Mouse (Mus musculus): Measurements from ENCODE around the gene Il4i1. TPM values are rescaled to one million over a fixed set of nuclear protein-coding genes. Genes with fewer than 3 reads are reported as not detected.

Gene Il4i1
- polyA plus RNA-seq, 1 experiment: 14.8 TPM

DNA sequence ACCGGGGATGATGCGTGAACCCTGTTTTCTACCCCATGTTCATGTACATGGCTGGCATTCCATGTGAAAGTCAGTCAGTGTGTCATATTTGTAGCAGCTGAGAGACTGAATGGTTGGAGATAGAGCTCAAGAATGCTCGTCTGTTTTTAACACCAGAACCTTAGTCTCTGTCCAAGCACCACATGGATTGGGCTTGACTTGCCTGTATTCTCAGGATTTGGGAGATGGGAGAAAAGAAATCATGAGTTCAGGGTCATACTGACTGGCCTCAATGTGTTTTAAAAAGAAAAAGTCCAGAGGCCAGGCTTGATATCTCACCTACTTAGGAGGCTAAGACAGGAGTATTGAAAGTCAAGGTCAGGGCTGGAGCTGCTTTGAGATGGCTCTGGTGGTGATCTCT lies 1.3 kb downstream of the Il4i1 start:
- 12% methylated on average over 3 of the region's 3 CpGs for WGBS
- DNase-seq (ENCODE audit: low read depth, low spot score): no peak

DNA sequence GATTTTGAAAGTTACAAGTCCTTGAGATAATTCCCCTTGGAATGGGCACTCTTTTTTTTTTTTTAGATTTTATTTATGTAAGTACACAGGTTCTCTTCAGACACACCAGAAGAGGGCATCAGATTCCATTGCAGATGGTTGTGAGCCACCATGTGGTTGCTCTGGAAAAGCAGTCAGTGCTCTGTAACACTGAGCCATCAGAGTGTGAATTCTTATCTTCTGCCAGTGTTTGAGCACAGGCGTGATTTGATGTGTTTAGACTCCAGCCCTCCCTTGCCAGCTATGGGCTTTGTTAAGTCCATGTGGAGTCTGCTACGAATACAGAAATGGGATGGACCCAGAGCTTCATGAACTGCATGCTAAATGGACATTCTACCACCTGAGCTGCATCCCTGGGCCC lies 2.0 kb downstream of the Il4i1 start:
- no peak for DNase-seq (ENCODE audit: low read depth, low spot score)
- 5% methylated on average over 2 of the region's 2 CpGs for WGBS

DNA sequence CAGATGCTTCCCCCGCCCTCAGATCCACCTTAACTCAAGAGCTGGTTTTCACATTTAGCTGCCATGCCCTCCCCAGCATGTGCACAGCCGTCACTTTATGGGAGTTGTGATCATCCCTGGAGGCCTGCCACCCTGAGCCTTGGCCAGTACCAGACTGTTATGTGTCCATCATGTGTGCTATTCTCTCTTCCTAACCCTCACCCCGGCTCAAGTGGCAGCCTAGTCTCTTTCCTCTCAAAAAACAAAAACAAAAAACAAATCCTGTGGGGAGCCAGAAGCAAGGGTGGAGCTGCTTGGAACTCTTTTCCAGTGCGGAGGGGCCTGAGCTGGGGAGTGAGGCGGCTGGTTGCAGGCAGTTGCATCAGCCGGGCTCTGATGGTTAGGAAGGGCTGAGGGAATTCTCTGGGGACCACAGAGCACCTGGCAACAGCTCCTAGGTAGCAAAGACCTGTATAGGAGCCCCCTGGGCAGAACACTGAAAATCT lies 2.6 kb downstream of the Il4i1 start:
- DNase-seq (ENCODE audit: low read depth, low spot score): no peak
- WGBS: 19% methylated on average over 6 of the region's 6 CpGs

DNA sequence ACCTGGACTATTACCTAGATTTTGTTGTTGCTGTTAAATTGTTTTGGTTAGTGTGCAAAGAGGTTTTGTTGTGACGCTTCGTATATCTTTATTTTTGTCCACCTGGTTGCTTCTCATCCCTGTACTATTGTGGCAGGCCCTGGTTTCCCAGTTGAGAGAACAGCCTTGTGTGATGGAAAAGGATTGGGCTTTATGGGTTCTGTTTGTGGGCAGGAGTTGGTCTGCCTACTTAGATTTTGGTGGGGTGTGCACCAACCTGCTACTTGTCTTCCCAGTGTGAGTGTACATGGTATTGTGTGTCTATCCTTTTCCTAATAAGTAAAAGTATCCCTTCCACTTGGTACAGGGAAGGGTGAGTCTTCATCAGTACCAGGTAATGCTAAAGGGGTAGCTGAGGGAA lies 3.2 kb downstream of the Il4i1 start:
- 67% methylated on average over 2 of the region's 2 CpGs for WGBS
- no peak for DNase-seq (ENCODE audit: low read depth, low spot score)

DNA sequence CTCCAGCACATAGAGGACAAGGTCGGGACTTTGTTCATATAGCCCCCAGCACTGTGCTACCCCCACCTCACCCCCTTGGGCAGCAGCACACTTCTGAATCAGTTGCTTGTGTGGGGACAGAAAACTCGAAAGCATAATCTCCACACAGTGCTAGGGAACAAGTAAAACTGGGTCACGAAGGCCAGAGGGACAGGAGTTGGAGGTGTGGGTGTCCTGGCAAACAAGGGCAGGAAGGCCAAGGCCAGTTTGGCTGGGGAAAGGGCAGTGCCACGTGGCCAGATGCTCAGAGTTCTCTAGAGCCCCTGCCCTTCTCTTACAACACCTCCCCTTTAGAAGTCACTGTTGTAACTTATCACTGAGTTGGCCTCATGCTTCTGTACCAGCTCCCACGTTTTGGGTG lies 3.7 kb downstream of the Il4i1 start:
- 25% methylated on average over 5 of the region's 5 CpGs for WGBS
- no peak for DNase-seq (ENCODE audit: low read depth, low spot score)

DNA sequence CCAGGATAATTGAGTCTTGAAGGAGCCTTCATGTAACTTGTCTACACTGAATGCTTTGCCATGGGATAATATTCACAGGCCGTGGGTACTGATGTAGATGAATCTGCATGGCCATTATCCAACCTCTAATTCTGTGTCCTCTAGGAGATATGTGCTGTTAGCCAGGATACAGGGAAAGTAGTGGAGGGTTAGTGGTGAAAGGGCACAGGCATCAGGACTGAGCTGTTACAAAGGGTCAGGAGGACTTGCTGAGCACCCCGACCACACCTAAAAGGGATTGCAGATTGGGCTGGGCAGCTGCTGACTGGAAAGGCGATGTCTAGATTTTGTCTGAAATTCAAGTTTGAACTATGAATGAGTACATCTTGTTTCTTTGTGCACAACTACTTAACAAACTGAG lies 4.3 kb downstream of the Il4i1 start:
- 34% methylated on average over 3 of the region's 3 CpGs for WGBS
- DNase-seq (ENCODE audit: low read depth, low spot score): no peak

DNA sequence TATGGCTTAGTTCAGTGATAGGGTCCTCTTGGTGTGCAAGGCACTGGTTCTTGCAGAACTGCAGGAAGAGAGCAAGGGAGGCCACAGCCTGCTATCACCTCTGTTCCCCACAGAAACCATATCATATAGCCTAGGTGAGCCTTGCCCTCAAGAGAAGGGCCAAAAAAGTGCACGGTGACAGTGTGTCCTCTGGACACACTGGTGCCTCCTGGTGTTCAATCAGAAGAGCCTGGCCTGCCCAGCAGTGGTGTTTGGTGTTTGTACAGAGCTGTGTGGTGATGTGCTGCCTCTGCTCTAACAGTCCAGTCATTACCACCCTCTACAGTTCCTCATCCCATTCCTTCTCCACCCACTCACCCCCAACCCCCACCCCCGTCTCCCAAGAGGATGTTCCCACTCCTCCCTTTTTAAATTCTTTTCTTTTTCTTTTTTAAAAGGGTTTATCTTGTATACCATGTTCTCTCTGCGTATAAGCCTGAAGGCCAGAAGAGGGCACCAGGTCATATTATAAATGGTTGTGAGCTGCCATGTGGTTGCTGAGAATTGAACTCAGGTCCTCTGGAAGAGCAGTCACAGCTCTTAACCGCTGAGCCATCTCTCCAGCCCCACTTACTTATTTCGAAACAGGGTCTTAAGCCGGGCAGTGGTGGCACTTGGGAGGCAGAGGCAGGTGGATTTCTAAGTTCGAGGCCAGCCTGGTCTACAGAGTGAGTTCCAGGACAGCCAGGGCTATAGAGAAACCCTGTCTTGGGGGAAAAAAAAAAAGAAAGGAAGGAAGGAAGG lies 5.7 kb downstream of the Il4i1 start:
- no peak for DNase-seq (ENCODE audit: low read depth, low spot score)

DNA sequence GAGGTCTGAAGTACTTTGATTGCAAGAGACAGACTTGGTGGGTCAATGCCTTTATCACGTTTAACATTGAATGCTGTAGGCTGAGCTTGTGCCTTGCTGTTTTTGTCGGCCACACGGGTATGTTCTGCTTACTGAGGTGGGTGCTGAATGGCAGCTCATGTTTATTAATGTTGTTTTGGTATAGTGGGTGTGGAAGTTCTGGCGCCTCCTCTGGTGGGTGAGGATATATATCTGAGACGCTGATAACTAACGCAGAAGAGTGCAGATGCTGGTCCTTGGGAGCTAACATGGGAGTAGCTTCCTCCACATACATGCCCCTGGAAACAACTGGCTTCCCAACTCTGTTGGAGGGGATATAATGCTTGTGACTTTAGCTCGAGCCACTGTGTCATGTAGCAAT lies 7.2 kb downstream of the Il4i1 start:
- 36% methylated on average over 7 of the region's 7 CpGs for WGBS
- no peak for DNase-seq (ENCODE audit: low read depth, low spot score)

More for the DNA sequence above, 5.7 kb downstream of the Il4i1 start:
- WGBS: 69% methylated on average over 7 of the region's 7 CpGs

DNA sequence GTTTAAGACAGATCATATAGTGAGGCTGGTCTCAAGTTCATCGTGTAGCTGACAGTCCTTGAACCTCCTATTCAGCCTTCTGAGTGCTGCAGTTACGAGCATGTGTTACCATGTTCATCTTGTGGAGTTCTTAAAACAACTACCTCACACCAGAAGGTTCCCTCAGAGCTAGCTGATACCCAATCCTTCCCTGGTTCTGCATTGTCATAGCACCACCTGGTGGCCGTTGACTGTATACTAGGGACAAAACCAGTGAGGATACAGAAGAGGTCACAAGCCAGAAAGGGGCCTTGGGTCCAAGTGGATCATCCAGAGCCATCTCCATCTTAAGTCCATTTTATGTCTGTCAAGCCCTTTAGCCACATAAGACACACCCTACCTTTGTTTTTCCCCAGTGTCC lies 8.7 kb downstream of the Il4i1 start:
- 2% methylated on average over 3 of the region's 3 CpGs for WGBS
- peak; percentile 55 for DNase-seq (ENCODE audit: low read depth, low spot score)

DNA sequence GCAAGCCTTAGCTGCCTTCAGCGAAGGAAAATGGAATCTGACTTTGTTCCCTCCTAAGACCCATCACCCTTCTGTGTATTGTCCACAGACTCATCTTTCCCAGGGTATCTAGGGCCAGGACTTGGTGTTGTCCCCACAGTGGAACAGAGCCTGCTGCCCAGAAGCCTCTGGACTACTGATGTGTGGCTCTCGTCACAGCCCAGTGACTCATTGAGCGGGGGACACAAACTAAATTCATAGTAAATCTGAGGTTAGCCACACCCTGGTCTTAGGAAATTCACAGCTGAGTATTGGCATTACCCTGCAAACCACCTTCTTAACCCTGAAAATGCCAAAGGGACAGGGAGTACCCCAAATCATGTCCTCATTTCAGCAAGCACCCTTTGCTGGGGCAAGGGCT lies 10.6 kb downstream of the Il4i1 start:
- 53% methylated on average over 3 of the region's 3 CpGs for WGBS
- no peak for DNase-seq (ENCODE audit: low read depth, low spot score)

DNA sequence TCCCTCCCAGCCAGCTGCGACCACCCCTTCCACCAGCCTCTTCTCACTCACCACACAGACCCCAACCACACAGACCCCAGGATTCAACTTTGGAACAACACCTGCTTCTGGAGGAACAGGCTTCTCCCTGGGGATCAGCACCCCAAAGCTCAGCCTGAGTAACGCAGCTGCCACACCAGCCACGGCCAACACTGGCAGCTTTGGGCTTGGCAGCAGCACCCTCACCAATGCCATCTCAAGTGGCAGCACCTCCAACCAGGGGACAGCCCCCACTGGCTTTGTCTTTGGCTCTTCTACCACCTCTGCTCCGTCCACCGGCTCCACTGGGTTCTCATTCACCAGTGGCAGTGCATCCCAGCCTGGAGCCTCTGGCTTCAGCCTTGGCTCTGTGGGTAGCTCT lies 12.5 kb downstream of the Il4i1 start:
- WGBS: 80% methylated on average over 5 of the region's 5 CpGs

DNA sequence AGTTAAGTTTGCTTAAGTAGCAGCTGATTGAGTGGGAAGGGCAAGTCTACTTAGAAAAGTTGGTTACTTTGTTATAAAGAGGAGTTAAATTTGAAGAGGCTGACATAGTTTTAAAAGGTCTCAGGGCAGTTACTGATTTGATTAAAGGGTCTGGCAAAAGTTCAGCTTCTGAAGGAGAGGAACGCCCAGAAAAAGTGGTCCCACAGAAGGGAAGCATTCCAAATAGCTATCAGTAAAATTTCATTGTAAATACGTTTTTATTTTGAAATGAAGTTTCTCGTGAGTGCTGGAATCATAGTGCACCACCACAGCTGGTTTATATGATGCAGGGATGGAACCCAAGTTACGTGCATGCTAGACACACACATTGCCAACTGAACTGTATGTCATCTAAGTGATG lies 16.6 kb downstream of the Il4i1 start:
- WGBS: 22% methylated on average over 4 of the region's 4 CpGs
- no peak for DNase-seq (ENCODE audit: low read depth, low spot score)

More for the DNA sequence above, 12.5 kb downstream of the Il4i1 start:
- DNase-seq (ENCODE audit: low read depth, low spot score): no peak

DNA sequence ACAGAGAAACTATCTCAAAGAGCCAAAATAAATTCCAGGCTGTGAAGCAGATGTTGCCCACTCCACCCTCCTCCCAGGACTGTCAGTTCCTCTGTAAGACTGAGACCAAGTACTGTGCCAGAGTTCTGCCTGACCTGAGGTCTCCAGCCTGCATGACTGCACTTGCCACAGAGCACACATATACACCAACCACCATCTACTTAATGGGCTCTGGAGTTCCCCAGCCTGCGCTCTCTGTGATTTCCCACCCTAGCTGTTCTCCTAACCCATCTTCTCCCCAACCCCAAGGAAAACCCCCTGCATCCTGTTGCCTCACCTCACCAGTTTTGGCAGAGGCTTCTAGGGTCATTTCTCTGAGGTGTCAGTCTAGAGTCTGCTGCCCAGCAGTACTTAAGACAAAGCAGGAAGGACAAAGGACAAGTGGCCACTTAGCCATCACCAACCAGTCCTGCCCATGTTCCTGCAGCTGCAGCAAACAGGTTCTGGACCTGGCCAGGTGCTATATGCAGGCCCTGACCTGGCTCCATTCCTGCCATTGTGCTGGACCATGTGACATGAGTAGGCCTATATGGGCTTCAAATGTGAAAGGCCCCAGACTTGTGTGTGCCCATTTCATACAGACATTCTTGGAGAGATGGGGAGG lies 19.3 kb downstream of the Il4i1 start:
- DNase-seq (ENCODE audit: low read depth, low spot score): no peak
- 83% methylated on average over 1 of the region's 1 CpGs for WGBS

DNA sequence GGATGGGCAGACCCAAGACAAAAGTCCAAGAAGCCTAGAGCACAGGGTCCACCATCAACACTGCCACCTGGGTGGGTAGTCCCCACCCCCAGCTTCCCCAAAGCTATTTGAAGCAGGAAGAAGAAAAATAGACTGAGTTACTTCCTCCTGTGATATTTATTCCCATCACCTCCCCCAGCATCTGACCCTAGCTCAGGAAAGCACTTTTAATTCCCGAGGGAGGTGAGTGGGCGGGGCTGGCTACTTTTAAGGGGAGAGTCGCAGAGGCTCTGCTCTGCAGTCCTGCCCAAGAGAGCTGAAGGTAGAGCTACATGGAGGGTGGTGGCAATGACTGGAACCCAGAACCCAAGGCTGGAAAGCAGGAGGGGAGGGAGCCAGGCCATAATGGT lies 19.8 kb downstream of the Il4i1 start:
- no peak for DNase-seq (ENCODE audit: low read depth, low spot score)
- 28% methylated on average over 3 of the region's 3 CpGs for WGBS

DNA sequence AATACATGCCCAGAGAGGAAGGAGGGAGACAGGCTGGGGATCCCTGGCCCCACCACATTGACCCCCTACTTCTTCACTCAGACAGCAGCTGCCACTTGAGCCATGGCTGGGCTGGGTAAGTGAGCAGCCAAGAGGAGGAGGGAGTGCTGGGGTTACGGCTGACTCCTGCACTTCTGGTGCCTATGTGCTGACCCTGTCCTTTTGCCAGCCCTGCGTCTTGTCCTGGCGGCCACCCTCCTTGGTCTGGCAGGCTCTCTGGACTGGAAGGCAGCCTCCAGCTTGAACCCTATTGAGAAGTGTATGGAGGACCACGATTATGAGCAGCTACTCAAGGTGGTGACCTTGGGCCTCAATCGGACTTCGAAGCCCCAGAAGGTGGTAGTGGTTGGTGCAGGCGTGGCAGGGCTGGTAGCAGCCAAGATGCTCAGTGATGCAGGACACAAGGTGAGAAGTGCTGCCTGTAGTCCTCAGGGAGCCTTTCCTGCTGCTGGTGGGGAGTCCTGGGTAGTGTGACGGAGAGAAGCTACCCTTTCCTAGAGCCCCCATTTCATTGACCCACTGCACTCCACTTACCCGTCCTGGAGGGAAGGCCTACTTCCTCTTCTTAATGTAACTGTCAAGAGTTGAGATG lies 20.4 kb downstream of the Il4i1 start:
- 77% methylated on average over 9 of the region's 9 CpGs for WGBS
- DNase-seq (ENCODE audit: low read depth, low spot score): no peak

DNA sequence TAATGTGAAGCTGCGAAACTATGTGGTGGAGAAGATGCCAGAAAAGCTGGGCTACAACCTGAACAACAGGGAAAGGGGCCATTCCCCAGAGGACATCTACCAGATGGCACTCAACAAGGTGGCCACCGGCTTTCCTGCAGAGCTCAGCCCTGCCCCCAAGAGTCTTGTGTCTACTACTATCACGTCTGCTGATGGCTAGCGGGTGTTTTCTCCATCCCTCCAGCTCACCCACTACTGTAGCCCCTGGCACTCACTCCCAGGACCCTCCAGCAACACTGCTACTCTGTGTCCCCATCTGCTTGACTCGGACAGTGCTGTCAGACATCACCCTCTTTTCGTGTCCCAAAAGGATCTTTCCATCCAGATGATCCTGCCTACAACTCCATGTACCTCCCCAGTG lies 21.9 kb downstream of the Il4i1 start:
- DNase-seq (ENCODE audit: low read depth, low spot score): no peak
- WGBS: 91% methylated on average over 6 of the region's 6 CpGs

DNA sequence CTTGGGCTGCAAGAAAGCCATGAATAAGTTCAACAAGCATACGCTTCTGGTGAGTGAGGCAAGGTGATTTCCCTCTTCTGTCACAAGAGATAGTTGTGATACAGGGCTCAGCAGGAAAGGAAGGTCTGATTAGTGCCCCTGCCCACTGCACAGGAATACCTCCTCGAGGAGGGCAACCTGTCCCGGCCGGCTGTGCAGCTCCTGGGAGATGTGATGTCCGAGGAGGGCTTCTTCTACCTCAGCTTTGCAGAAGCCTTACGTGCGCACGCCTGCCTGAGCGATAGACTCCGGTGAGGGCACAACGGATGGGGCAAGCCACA lies 22.9 kb downstream of the Il4i1 start:
- no peak for DNase-seq (ENCODE audit: low read depth, low spot score)
- 42% methylated on average over 11 of the region's 11 CpGs for WGBS

DNA sequence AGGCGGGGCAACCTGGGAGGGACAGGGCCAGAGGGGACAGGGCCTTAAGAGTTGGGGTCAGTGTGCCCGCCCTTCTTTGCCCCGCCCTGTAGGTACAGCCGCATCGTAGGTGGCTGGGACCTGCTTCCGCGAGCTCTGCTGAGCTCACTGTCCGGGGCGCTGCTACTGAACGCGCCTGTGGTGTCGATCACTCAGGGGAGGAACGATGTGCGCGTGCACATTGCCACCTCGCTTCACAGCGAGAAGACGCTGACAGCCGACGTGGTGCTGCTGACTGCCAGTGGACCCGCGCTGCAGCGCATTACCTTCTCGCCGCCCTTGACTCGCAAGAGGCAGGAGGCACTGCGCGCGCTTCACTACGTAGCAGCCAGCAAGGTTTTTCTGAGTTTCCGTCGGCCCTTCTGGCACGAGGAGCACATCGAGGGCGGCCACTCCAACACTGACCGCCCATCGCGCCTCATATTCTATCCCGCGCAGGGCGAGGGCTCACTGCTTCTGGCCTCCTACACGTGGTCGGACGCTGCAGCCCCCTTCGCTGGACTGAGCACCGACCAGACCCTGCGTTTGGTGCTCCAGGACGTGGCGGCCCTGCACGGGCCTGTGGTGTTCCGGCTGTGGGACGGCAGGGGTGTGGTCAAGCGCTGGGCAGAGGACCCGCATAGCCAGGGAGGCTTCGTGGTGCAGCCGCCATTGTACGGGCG lies 23.5 kb downstream of the Il4i1 start:
- DNase-seq (ENCODE audit: low read depth, low spot score): no peak
- 9% methylated on average over 58 of the region's 58 CpGs for WGBS

DNA sequence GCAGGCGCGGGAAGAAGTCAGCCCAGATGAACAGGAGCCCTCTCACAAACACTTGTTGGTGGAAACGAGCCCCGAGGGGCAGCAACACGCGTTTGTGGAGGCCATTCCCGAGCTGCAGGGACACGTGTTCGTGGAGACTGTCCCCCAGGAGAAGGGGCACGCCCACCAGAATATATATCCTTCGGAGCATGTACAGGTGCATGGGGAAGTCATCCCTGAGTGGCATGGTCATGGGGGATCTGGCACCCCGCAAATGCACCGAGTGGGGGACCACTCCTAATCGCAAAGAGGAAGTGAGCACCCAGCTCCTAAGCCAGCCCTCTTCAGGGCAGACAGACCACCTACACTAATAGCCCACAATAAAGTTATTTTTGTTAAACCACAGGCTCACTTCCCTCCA lies 24.2 kb downstream of the Il4i1 start:
- 61% methylated on average over 14 of the region's 14 CpGs for WGBS
- no peak for DNase-seq (ENCODE audit: low read depth, low spot score)

DNA sequence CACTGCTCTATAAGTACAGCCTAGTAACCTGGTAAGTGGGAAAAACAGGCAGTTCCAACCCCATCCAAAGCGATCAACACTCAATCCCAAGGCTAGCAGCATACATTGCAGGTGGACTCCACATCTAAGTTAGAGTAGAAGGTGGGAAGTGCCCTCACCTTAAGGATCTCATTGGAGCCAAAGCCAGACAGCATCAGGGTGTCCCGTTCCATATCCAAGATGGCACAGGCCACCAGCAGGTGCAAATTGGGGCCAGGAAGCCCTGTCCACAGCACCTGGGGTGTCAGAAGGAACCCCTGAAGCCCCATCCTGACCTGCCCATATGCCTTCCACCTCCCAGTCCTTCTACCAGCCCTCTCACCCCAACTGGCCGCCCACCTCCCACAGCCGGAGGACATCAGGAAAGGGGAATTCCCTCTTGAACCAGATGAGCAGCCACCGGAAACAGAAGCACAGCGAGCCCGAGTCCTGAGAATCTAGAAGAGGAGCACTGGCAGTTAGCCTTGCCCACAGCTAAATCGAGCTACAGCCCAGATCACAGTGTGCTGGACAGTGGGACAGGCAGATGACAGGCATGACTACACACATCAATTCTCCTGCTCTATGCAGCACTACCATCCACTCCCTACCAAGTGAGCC lies 25.8 kb downstream of the Il4i1 start:
- no peak for DNase-seq (ENCODE audit: low read depth, low spot score)
- 89% methylated on average over 8 of the region's 8 CpGs for WGBS
